Mouse (Mus musculus): ENCODE data around the gene Nr1i2. TPM values are rescaled to one million over a fixed set of nuclear protein-coding genes. Genes with fewer than 3 reads are reported as not detected.
"Not testable (repeated sequence)": the region's sequence is repeated elsewhere in the genome, so short reads cannot be mapped to it uniquely, and the experiment has no call there.

Gene Nr1i2
- total RNA-seq, 4 experiments from 2014 or later = 0.11 TPM; not detected in 3

- no peak for DNase-seq
These were observed 8.1 kb downstream of the Nr1i2 start for GRCm38 (mm10) chr16:38286541-38286940.

- no peak for DNase-seq
These were observed 8.8 kb downstream of the Nr1i2 start for GRCm38 (mm10) chr16:38285801-38286200.

- no peak for DNase-seq
These were observed 11.3 kb downstream of the Nr1i2 start for GRCm38 (mm10) chr16:38283300-38283699.

GRCm38 (mm10) chr16:38282559-38283160 is 12.0 kb downstream of the Nr1i2 start:
- no peak for DNase-seq

- DNase-seq = no peak
These were observed 13.7 kb downstream of the Nr1i2 start for GRCm38 (mm10) chr16:38280951-38281350.

- DNase-seq = no peak
These were observed 14.8 kb downstream of the Nr1i2 start for GRCm38 (mm10) chr16:38279794-38280193.

GRCm38 (mm10) chr16:38274737-38275136 is 19.9 kb downstream of the Nr1i2 start:
- no peak for DNase-seq

GRCm38 (mm10) chr16:38272483-38272882 is 22.1 kb downstream of the Nr1i2 start:
- no peak for DNase-seq

GRCm38 (mm10) chr16:38271601-38272000 is 23.0 kb downstream of the Nr1i2 start:
- no peak for DNase-seq

GRCm38 (mm10) chr16:38255927-38256326 is 38.7 kb downstream of the Nr1i2 start:
- no peak for DNase-seq

GRCm38 (mm10) chr16:38255107-38255506 is 39.5 kb downstream of the Nr1i2 start:
- no peak for DNase-seq

- peak; percentile 12 for DNase-seq
These were observed 40.6 kb downstream of the Nr1i2 start for GRCm38 (mm10) chr16:38254001-38254400.

- DNase-seq = no peak
These were observed 44.2 kb downstream of the Nr1i2 start for GRCm38 (mm10) chr16:38250467-38250866.

GRCm38 (mm10) chr16:38248331-38248961 is 46.2 kb downstream of the Nr1i2 start:
- DNase-seq = no peak

- DNase-seq = no peak
These were observed 48.6 kb downstream of the Nr1i2 start for GRCm38 (mm10) chr16:38245849-38246585.

GRCm38 (mm10) chr16:38245379-38245778 is 49.2 kb downstream of the Nr1i2 start:
- DNase-seq = no peak

- no peak for DNase-seq
These were observed 50.5 kb downstream of the Nr1i2 start for GRCm38 (mm10) chr16:38244111-38244510.

- DNase-seq = no peak
These were observed 54.5 kb downstream of the Nr1i2 start for GRCm38 (mm10) chr16:38240167-38240566.

GRCm38 (mm10) chr16:38239729-38240128 is 54.9 kb downstream of the Nr1i2 start:
- DNase-seq = no peak

GRCm38 (mm10) chr16:38236936-38237585 is 57.6 kb downstream of the Nr1i2 start:
- DNase-seq = no peak

- not testable (repeated sequence) for DNase-seq
These were observed 72.1 kb downstream of the Nr1i2 start for GRCm38 (mm10) chr16:38222491-38222890.

- no peak for DNase-seq
These were observed 89.4 kb downstream of the Nr1i2 start for GRCm38 (mm10) chr16:38205272-38205671.
